Mouse (Mus musculus) granulocyte monocyte progenitor cell, adult 5-6 weeks (primary cell): Measurements from ENCODE around the gene Agbl4. TPM values are rescaled to one million over a fixed set of nuclear protein-coding genes. Genes with fewer than 3 reads are reported as not detected.
"Not testable (repeated sequence)": the region's sequence is repeated elsewhere in the genome, so short reads cannot be mapped to it uniquely, and the experiment has no call there.

Experiments
- ATAC-seq: replicated peaks from 2 replicates; pipeline ENCODE4 v1.8.0; 2016; ENCODE audit warnings: mild to moderate bottlenecking, moderate TSS enrichment, inconsistent platforms; ENCODE audit not compliant: poor library complexity, severe bottlenecking
- total RNA-seq, 2 experiments: library from RNA; stranded (forward) in 1 of 2; stranded (reverse) in 1 of 2; fragments of 200-712, 200-1000 nt in 1 of 2; fragments of >200 nt in 1 of 2; fragmentation: Nextera tagmentation in 1 of 2; gene quantifications; 2 replicates each; pipeline ENCODE4 v1.2.3; 2014 to 2017

Agbl4 gene
- total RNA-seq, 2 experiments from 2014 or later: not detected

GRCm38 (mm10) chr4:110879719-110880443 lies 482.4 kb downstream of the Agbl4 start:
- ATAC-seq: no peak

GRCm38 (mm10) chr4:110916061-110916460 lies 518.6 kb downstream of the Agbl4 start:
- no peak for ATAC-seq

- ATAC-seq: no peak
Observed at GRCm38 (mm10) chr4:110916565-110916964, 519.1 kb downstream of the Agbl4 start.

- no peak for ATAC-seq
Observed at GRCm38 (mm10) chr4:110921013-110921412, 523.6 kb downstream of the Agbl4 start.

- ATAC-seq: no peak
Observed at GRCm38 (mm10) chr4:111001641-111002040, 604.2 kb downstream of the Agbl4 start.

- ATAC-seq: no peak
Observed at GRCm38 (mm10) chr4:111004719-111005479, 607.4 kb downstream of the Agbl4 start.

GRCm38 (mm10) chr4:111019376-111019775 lies 621.9 kb downstream of the Agbl4 start:
- ATAC-seq: no peak

GRCm38 (mm10) chr4:111067330-111067729 lies 669.9 kb downstream of the Agbl4 start:
- no peak for ATAC-seq

- ATAC-seq: no peak
Observed at GRCm38 (mm10) chr4:111073738-111074497, 676.5 kb downstream of the Agbl4 start.

- ATAC-seq: no peak
Observed at GRCm38 (mm10) chr4:111074701-111075154, 677.3 kb downstream of the Agbl4 start.

- no peak for ATAC-seq
Observed at GRCm38 (mm10) chr4:111077810-111078209, 680.3 kb downstream of the Agbl4 start.

GRCm38 (mm10) chr4:111085330-111085729 lies 687.9 kb downstream of the Agbl4 start:
- ATAC-seq: no peak

- no peak for ATAC-seq
Observed at GRCm38 (mm10) chr4:111136217-111137147, 739.0 kb downstream of the Agbl4 start.

GRCm38 (mm10) chr4:111147748-111148147 lies 750.3 kb downstream of the Agbl4 start:
- ATAC-seq: no peak

GRCm38 (mm10) chr4:111155859-111156258 lies 758.4 kb downstream of the Agbl4 start:
- ATAC-seq: no peak

GRCm38 (mm10) chr4:111181478-111181877 lies 784.0 kb downstream of the Agbl4 start:
- ATAC-seq: no peak

- no peak for ATAC-seq
Observed at GRCm38 (mm10) chr4:111200100-111200499, 802.6 kb downstream of the Agbl4 start.

GRCm38 (mm10) chr4:111215191-111215762 lies 817.8 kb downstream of the Agbl4 start:
- no peak for ATAC-seq

GRCm38 (mm10) chr4:111219030-111219429 lies 821.6 kb downstream of the Agbl4 start:
- not testable (repeated sequence) for ATAC-seq
